Mouse (Mus musculus): ENCODE results near the gene Ldlrad3. TPM values are rescaled to one million over a fixed set of nuclear protein-coding genes. Genes with fewer than 3 reads are reported as not detected.

Ldlrad3 gene
- polyA plus RNA-seq, 1 experiment from 2014 or later, result 24.6 TPM

DNA sequence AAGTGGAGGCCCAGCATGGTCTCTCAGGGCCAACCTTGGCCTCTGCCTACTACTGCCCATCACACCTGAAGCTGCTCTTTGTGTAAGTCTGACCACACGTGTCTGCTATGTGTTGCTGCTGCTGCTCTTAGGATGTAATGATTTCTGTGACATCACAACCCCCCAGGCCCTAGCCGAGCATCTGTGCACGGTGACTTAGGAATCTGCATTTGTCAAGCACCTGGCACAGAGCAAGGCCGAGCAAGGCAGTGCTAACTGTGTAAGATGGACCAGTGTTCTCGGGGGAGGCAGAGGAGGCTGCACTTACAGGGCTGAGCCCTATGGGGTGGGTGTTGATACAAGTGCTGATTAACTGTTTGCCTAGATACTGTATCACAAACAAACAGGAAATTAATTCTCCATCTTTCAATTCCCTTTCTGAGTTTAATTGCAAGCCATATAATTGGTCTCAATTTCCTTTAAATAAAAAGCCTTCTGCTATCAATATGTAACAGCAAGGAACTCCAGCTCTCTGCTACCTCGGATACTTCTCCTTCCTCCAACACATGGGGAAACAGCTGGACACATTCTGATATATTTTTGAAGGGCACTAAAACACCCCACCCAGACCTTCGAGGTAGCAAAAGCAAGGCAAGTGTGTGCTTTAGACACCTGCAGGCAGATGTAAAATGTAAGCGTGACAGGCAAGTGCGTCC lies 152.2 kb downstream of the Ldlrad3 start:
- Histone ChIP-seq H3K9me3 (ENCODE audit: control insufficient read depth, low read length) (no peaks in the 10 kb centered on the region), H3K4me2 (ENCODE audit: low read length) (no peak overlapping the region), H3K27me3 (replicated peaks; ENCODE audit: control insufficient read depth, insufficient read depth, low read length) (no peaks in the 10 kb centered on the region), H3K36me3 (ENCODE audit: control insufficient read depth, insufficient read depth, low read length) (no peaks in the 10 kb centered on the region), H3K9ac (ENCODE audit: low read depth, low read length) (no peak overlapping the region), H3K4me3 (ENCODE audit: low read length) (no peak overlapping the region), H3K27ac (ENCODE audit: low read depth, low read length) (no peak overlapping the region), H3K4me1 (ENCODE audit: control insufficient read depth, insufficient read depth, low read depth, low read length) (peaks cover 39% of the 10 kb centered on the region)
- WGBS, result 56% methylated on average over 9 of the region's 9 CpGs
- ATAC-seq, result no peak

DNA sequence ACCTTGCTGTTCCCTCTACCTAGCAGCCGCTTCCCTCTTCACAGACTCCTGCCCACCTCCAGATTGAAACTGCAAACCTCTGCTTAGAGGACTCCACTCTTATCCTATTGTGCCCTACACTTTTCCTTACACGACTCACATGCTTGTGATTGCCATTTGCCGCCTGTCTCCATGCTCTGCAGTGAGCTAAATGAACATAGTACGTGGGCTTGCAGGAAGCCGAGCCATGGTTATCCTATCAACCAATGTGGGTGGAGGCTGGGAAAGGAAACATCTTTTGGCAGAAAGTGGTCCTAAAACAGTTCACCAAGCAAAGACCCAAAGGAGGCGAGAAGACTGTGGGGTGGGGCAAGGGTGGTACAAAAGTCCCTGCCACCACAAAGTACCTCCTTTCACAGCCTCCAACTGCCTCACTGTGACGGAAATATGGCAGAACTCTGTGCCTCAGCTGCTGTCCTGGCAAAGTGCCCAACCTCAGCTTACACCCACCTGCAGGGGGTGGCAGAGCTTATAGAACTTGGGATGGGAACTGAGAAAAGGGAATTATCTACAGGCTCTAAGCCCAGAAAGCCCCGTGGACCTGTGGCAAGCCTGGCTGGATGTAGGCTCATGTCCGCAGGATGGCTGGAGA lies 153.4 kb downstream of the Ldlrad3 start:
- Histone ChIP-seq H3K4me1 (ENCODE audit: control insufficient read depth, insufficient read depth, low read depth, low read length) (peaks cover 30% of the 10 kb centered on the region), H3K9me3 (ENCODE audit: control insufficient read depth, low read length) (no peaks in the 10 kb centered on the region), H3K4me3 (ENCODE audit: low read length) (no peak overlapping the region), H3K27me3 (replicated peaks; ENCODE audit: control insufficient read depth, insufficient read depth, low read length) (no peaks in the 10 kb centered on the region), H3K4me2 (ENCODE audit: low read length) (no peak overlapping the region), H3K27ac (ENCODE audit: low read depth, low read length) (no peak overlapping the region), H3K9ac (ENCODE audit: low read depth, low read length) (no peak overlapping the region), H3K36me3 (ENCODE audit: control insufficient read depth, insufficient read depth, low read length) (no peaks in the 10 kb centered on the region)
- 59% methylated on average over 9 of the region's 9 CpGs for WGBS
- peak; percentile 41; the same call in 1 of the 2 replicates for ATAC-seq

DNA sequence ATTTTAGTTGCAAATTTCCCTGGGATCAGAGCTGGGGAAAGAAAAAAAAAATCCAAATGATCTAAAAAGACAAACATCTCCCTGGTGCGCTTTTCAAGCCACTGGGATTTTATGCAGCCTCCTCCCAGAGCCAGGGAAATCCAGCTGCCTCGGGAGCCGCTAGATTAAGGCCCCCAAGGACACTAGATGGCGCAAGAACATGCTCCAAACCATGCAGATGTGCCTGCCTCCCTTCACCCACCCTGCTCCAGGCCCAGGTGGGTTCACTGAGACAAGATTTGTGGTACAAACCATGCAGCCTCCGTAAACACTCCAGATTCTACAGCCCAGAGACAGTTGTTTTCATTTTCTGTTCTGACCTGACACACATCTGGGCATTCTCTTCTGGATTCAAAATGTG lies 155.5 kb downstream of the Ldlrad3 start:
- Histone ChIP-seq H3K9ac (ENCODE audit: low read depth, low read length) (no peak overlapping the region), H3K4me2 (ENCODE audit: low read length) (no peak overlapping the region), H3K9me3 (ENCODE audit: control insufficient read depth, low read length) (no peaks in the 10 kb centered on the region), H3K4me3 (ENCODE audit: low read length) (no peak overlapping the region), H3K27me3 (replicated peaks; ENCODE audit: control insufficient read depth, insufficient read depth, low read length) (no peaks in the 10 kb centered on the region), H3K36me3 (ENCODE audit: control insufficient read depth, insufficient read depth, low read length) (no peaks in the 10 kb centered on the region), H3K4me1 (ENCODE audit: control insufficient read depth, insufficient read depth, low read depth, low read length) (peaks cover 28% of the 10 kb centered on the region), H3K27ac (ENCODE audit: low read depth, low read length) (no peak overlapping the region)
- peak; percentile 55; the same call in 1 of the 2 replicates for ATAC-seq
- 19% methylated on average over 5 of the region's 5 CpGs for WGBS

DNA sequence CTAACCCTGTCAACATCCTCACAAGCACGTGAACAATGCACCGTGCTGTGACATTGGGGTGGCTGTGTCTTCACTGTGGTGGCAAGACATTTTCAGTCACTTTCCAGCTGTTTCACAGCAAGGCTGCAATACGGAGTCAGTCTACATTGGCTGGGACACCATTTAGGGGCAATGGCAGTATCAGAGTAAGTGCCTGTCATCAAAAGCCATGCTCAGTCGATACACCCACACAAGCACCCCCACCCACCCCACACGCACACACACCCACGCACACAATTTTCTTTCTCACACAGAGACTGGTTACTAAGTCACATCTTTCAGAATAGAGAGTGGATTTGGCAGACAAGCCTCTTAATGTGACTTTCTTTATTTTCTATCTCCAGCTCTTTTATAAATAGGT lies 156.0 kb downstream of the Ldlrad3 start:
- H3K9ac ChIP-seq (ENCODE audit: low read depth, low read length), result no peak overlapping the region
- H3K27ac ChIP-seq (ENCODE audit: low read depth, low read length), result peak overlapping the region; percentile 2; the same call in 1 of the 2 replicates
- peaks cover 28% of the 10 kb centered on the region for H3K4me1 ChIP-seq (ENCODE audit: control insufficient read depth, insufficient read depth, low read depth, low read length)
- no peaks in the 10 kb centered on the region for H3K9me3 ChIP-seq (ENCODE audit: control insufficient read depth, low read length)
- H3K36me3 ChIP-seq (ENCODE audit: control insufficient read depth, insufficient read depth, low read length), result no peaks in the 10 kb centered on the region
- 61% methylated on average over 6 of the region's 6 CpGs for WGBS
- ATAC-seq, result no peak
- no peaks in the 10 kb centered on the region for H3K27me3 ChIP-seq (replicated peaks; ENCODE audit: control insufficient read depth, insufficient read depth, low read length)
- H3K4me3 ChIP-seq (ENCODE audit: low read length), result no peak overlapping the region
- H3K4me2 ChIP-seq (ENCODE audit: low read length), result no peak overlapping the region

DNA sequence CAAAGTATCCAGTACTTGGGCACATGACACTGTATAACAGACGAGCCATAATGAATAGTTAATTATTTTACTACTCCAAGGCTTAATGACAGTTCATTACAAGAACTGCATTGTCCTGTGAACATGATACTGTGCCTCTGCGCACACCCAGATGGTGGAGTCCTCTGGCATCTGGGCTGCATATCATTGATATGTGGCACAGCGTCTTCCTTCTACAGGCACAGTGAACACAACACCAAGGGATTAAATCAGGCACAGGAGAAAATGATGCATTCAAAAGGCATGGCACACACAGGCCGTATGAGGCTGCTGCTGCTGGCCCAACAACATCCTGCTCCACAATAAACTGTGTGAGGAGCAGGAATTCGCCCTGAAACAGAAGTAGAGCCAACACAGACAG lies 156.5 kb downstream of the Ldlrad3 start:
- Histone ChIP-seq H3K9ac (ENCODE audit: low read depth, low read length) (no peak overlapping the region), H3K4me2 (ENCODE audit: low read length) (no peak overlapping the region), H3K4me1 (ENCODE audit: control insufficient read depth, insufficient read depth, low read depth, low read length) (peaks cover 28% of the 10 kb centered on the region), H3K9me3 (ENCODE audit: control insufficient read depth, low read length) (no peaks in the 10 kb centered on the region), H3K27me3 (replicated peaks; ENCODE audit: control insufficient read depth, insufficient read depth, low read length) (no peaks in the 10 kb centered on the region), H3K4me3 (ENCODE audit: low read length) (no peak overlapping the region), H3K27ac (ENCODE audit: low read depth, low read length) (peak overlapping the region; percentile 2; the same call in 1 of the 2 replicates), H3K36me3 (ENCODE audit: control insufficient read depth, insufficient read depth, low read length) (no peaks in the 10 kb centered on the region)
- peak; percentile 22; the same call in 1 of the 2 replicates for ATAC-seq
- WGBS, result 36% methylated on average over 5 of the region's 5 CpGs

DNA sequence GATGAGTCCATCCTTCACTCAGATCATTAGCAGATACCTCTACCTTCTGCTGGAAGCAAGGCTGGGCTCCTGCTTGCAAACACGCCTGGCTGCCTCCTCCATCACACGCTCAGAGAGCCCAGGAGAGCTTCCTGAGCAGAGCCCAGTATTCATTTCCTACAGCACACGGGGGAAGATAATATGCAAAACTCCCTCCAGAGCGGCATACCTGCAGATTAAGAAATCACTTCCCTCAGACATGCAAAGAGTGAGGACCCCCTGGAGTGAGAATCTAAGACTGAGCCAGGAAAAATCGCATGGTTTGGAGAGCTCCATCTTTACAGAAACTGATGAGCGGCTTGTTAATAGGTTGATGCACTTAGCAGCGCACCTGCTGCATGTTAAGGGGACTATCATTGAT lies 158.9 kb downstream of the Ldlrad3 start:
- H3K27me3 ChIP-seq (replicated peaks; ENCODE audit: control insufficient read depth, insufficient read depth, low read length), result no peaks in the 10 kb centered on the region
- ATAC-seq, result no peak
- no peak overlapping the region for H3K4me3 ChIP-seq (ENCODE audit: low read length)
- H3K36me3 ChIP-seq (ENCODE audit: control insufficient read depth, insufficient read depth, low read length), result no peaks in the 10 kb centered on the region
- H3K9ac ChIP-seq (ENCODE audit: low read depth, low read length), result no peak overlapping the region
- no peaks in the 10 kb centered on the region for H3K9me3 ChIP-seq (ENCODE audit: control insufficient read depth, low read length)
- 47% methylated on average over 7 of the region's 7 CpGs for WGBS
- H3K4me1 ChIP-seq (ENCODE audit: control insufficient read depth, insufficient read depth, low read depth, low read length), result peaks cover 17% of the 10 kb centered on the region
- no peak overlapping the region for H3K4me2 ChIP-seq (ENCODE audit: low read length)
- H3K27ac ChIP-seq (ENCODE audit: low read depth, low read length), result no peak overlapping the region

DNA sequence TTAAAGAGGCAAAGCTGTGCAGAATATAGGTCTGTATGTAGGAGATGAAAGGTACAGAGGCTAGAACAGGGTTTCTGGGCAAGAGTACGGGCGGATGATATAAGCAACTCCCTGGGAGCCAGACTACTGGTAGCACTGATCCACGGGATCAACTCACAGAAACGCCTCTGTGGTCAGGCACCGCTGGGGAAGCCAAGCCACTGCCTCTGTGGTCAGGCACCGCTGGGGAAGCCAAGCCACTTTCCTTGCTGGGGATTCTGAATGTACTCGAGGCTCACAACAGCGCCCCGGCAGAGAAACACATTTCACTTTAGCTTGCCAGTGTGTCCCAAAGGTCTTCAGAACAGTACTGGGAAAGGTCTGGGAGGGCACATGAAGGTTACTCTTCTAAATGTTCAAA lies 160.0 kb downstream of the Ldlrad3 start:
- H3K4me2 ChIP-seq (ENCODE audit: low read length), result no peak overlapping the region
- H3K27me3 ChIP-seq (replicated peaks; ENCODE audit: control insufficient read depth, insufficient read depth, low read length), result no peaks in the 10 kb centered on the region
- H3K36me3 ChIP-seq (ENCODE audit: control insufficient read depth, insufficient read depth, low read length), result no peaks in the 10 kb centered on the region
- no peaks in the 10 kb centered on the region for H3K9me3 ChIP-seq (ENCODE audit: control insufficient read depth, low read length)
- 92% methylated on average over 9 of the region's 9 CpGs for WGBS
- H3K4me1 ChIP-seq (ENCODE audit: control insufficient read depth, insufficient read depth, low read depth, low read length), result peaks cover 19% of the 10 kb centered on the region
- no peak for ATAC-seq
- no peak overlapping the region for H3K4me3 ChIP-seq (ENCODE audit: low read length)
- H3K9ac ChIP-seq (ENCODE audit: low read depth, low read length), result no peak overlapping the region
- H3K27ac ChIP-seq (ENCODE audit: low read depth, low read length), result no peak overlapping the region

DNA sequence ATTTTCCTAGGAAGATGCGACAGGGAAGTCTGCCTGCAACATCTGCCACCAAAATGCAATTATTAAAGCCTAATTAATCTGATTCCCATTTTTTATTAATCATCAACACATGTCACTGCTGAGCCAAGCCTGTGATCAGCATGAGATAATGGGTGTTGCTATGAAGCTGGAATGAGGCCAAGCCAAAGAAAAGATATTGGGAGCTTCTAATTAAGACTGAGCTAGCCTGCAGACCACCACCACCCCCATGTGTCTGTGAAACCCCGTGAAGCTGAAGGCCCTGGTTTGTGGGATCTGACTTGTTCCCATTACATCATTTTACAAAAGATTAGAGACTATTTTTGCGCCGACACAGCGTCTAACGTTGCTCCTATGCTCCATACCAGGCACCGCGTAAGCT lies 161.7 kb downstream of the Ldlrad3 start:
- Histone ChIP-seq H3K4me3 (ENCODE audit: low read length) (no peak overlapping the region), H3K4me1 (ENCODE audit: control insufficient read depth, insufficient read depth, low read depth, low read length) (peaks cover 8% of the 10 kb centered on the region), H3K27me3 (replicated peaks; ENCODE audit: control insufficient read depth, insufficient read depth, low read length) (no peaks in the 10 kb centered on the region), H3K27ac (ENCODE audit: low read depth, low read length) (no peak overlapping the region), H3K4me2 (ENCODE audit: low read length) (no peak overlapping the region), H3K9me3 (ENCODE audit: control insufficient read depth, low read length) (no peaks in the 10 kb centered on the region), H3K36me3 (ENCODE audit: control insufficient read depth, insufficient read depth, low read length) (no peaks in the 10 kb centered on the region), H3K9ac (ENCODE audit: low read depth, low read length) (no peak overlapping the region)
- 63% methylated on average over 8 of the region's 8 CpGs for WGBS
- ATAC-seq, result 0 out of 2 replicates have a peak, but pooled peaks have one; percentile 30

DNA sequence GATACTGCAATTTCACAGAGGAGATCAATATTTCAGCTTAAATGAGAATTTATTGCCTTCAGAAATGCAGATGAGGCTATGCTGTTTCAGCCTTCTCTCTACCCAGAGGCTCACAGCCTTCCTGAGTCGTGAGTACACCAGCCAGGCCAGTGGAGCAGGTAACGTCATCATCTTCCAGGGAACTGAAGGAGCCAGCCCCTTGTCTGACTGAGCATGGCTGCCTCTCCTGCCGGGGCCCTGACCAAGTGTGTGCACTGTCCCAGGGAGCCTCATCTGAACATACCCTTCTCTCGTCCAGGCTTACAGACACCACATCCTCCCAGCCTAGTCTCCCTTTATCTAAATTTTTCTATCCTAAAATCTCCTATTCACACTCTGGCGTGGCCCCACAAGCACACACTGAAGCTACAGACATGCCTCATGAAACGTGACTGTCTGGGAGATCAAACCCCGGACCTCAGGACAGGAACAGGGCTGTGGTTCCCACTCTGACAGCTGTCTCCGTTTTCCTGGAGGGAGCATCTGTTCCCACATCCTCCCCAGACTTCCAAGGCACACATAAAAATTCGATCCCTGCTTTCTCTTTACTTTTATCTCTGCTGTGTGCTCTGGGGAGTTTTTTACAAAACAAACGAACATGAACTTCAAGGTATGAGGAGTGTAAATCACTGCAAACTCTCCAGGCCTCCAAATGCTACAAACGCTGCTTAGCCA lies 164.7 kb downstream of the Ldlrad3 start:
- no peaks in the 10 kb centered on the region for H3K9me3 ChIP-seq (ENCODE audit: control insufficient read depth, low read length)
- no peaks in the 10 kb centered on the region for H3K27me3 ChIP-seq (replicated peaks; ENCODE audit: control insufficient read depth, insufficient read depth, low read length)
- WGBS, result 43% methylated on average over 11 of the region's 11 CpGs
- H3K4me3 ChIP-seq (ENCODE audit: low read length), result no peak overlapping the region
- ATAC-seq, result no peak
- peak overlapping the region; percentile 9; the same call in 1 of the 2 replicates for H3K27ac ChIP-seq (ENCODE audit: low read depth, low read length)
- peaks cover 2% of the 10 kb centered on the region; the same call in 1 of the 2 replicates for H3K4me1 ChIP-seq (ENCODE audit: control insufficient read depth, insufficient read depth, low read depth, low read length)
- no peaks in the 10 kb centered on the region for H3K36me3 ChIP-seq (ENCODE audit: control insufficient read depth, insufficient read depth, low read length)
- no peak overlapping the region for H3K9ac ChIP-seq (ENCODE audit: low read depth, low read length)
- no peak overlapping the region for H3K4me2 ChIP-seq (ENCODE audit: low read length)
